17 mouse cellular contexts compared by ENCODE assay signal in genomic region chr10:43588470-43589177, GRCm38 (mm10). TPM values are rescaled to one million over a fixed set of nuclear protein-coding genes. Genes with fewer than 3 reads are reported as not detected.
DNase-seq lines count a peak whose midpoint lies in the region; ATAC-seq and TF ChIP-seq lines count a peak whose summit lies in the region.
"Had no signal": no experiment of that assay in that cellular context is flagged by ENCODE, and none has a peak within 500 bp of the region (broad histone marks: within the 10 kb centered on the region; RNA-seq: fewer than 3 reads in every experiment).

No protein-coding gene starts in this region.

- ATAC-seq in embryonic facial prominence, embryonic 12.5 days (ENCODE audit: insufficient number of reproducible peaks, insufficient read depth, low FRiP score, low TSS enrichment), result no peak
- ATAC-seq in kidney, postnatal 0 days (replicated peaks; ENCODE audit: low FRiP score, low read depth), result no peak; the same call in 1 of the 2 replicates
- peak; percentile 78 for ATAC-seq in megakaryocyte progenitor cell, adult 5-6 weeks (replicated peaks; ENCODE audit: poor library complexity)
- no peak for ATAC-seq in stomach, postnatal 0 days (ENCODE audit: low FRiP score, low TSS enrichment)
- ATAC-seq: forebrain, embryonic 14.5 days; inflammation-experienced regulatory T-cells, adult 6 months; midbrain, embryonic 13.5 days had no signal

- no peaks in the 10 kb centered on the region for H3K9me3 ChIP-seq in embryonic facial prominence, embryonic 12.5 days
- no peaks in the 10 kb centered on the region for H3K9me3 ChIP-seq in kidney, postnatal 0 days (replicated peaks; ENCODE audit: low read length)
- H3K9me3 ChIP-seq in stomach, postnatal 0 days (ENCODE audit: control insufficient read depth, low read length), result no peaks in the 10 kb centered on the region
- H3K9me3 ChIP-seq: midbrain, embryonic 13.5 days had no signal

- TF ChIP-seq CTCF in kidney, adult 2 months (conservative IDR thresholded peaks at IDR 0.05; ENCODE audit: insufficient read depth, insufficient read length, low read depth, low read length), result no peak
- TF ChIP-seq CTCF in kidney, postnatal 0 days (IDR thresholded peaks at IDR 0.05; ENCODE audit: low read depth), result no peak
- no peak for TF ChIP-seq CTCF in stomach, postnatal 0 days (IDR thresholded peaks at IDR 0.05; ENCODE audit: low read depth)

- H3K27me3 ChIP-seq in kidney, adult 2 months (replicated peaks; ENCODE audit: control insufficient read depth, insufficient read depth, low read length), result no peaks in the 10 kb centered on the region
- no peaks in the 10 kb centered on the region for H3K27me3 ChIP-seq in embryonic facial prominence, embryonic 12.5 days
- H3K27me3 ChIP-seq in kidney, postnatal 0 days (ENCODE audit: insufficient read depth, low read length), result no peaks in the 10 kb centered on the region
- H3K27me3 ChIP-seq in stomach, postnatal 0 days (ENCODE audit: control insufficient read depth, insufficient read depth, low read length), result no peaks in the 10 kb centered on the region
- H3K27me3 ChIP-seq: midbrain, embryonic 13.5 days had no signal

- peak; percentile 51 for DNase-seq in kidney, adult 2 months
- no peak for DNase-seq in kidney, postnatal 4 days
- no peak for DNase-seq in kidney, postnatal 0 days (ENCODE audit: low spot score)
- DNase-seq in stomach, postnatal 0 days (ENCODE audit: low spot score), result no peak
- no peak for DNase-seq in right cerebral cortex, adult 2 months (ENCODE audit: low spot score in 2 of 2)
- no peak for DNase-seq in yolk sac, embryonic 10.5 days (ENCODE audit: low spot score)
- DNase-seq: adrenal gland, postnatal 10 days; embryo, embryonic 11 days; gastrocnemius, postnatal 36 days; retina, postnatal 1 day; thymus, postnatal 25 days had no signal

- H3K9ac ChIP-seq in embryonic facial prominence, embryonic 12.5 days, result no peak overlapping the region
- H3K9ac ChIP-seq in kidney, postnatal 0 days (ENCODE audit: low read depth, low read length), result no peak overlapping the region
- no peak overlapping the region for H3K9ac ChIP-seq in stomach, postnatal 0 days (ENCODE audit: low read length)
- H3K9ac ChIP-seq: midbrain, embryonic 13.5 days had no signal

- H3K27ac ChIP-seq in kidney, adult 2 months (ENCODE audit: insufficient read depth, low read depth, low read length), result no peak overlapping the region
- H3K27ac ChIP-seq in embryonic facial prominence, embryonic 12.5 days, result 0 out of 2 replicates have a peak overlapping the region, but pooled peaks have one; percentile 23
- no peak overlapping the region for H3K27ac ChIP-seq in kidney, postnatal 0 days
- no peak overlapping the region for H3K27ac ChIP-seq in stomach, postnatal 0 days (replicated peaks)
- H3K27ac ChIP-seq: left cerebral cortex, adult 2 months; midbrain, embryonic 13.5 days had no signal

- WGBS in kidney, adult 2 months, result 48% methylated on average over 8 of the region's 8 CpGs
- 73% methylated on average over 8 of the region's 8 CpGs for WGBS in embryonic facial prominence, embryonic 12.5 days
- WGBS in kidney, postnatal 0 days, result 61% methylated on average over 8 of the region's 8 CpGs
- WGBS in stomach, postnatal 0 days, result 67% methylated on average over 8 of the region's 8 CpGs

- no peak for TF ChIP-seq POLR2A in kidney, adult 2 months (IDR thresholded peaks at IDR 0.05; ENCODE audit: low read depth, low read length)

- no peaks in the 10 kb centered on the region for H3K36me3 ChIP-seq in kidney, adult 2 months (ENCODE audit: control insufficient read depth, insufficient read depth, low read length)
- H3K36me3 ChIP-seq in embryonic facial prominence, embryonic 12.5 days, result peaks cover 19% of the 10 kb centered on the region
- no peaks in the 10 kb centered on the region for H3K36me3 ChIP-seq in kidney, postnatal 0 days (ENCODE audit: insufficient read depth, low read length)
- no peaks in the 10 kb centered on the region for H3K36me3 ChIP-seq in stomach, postnatal 0 days (ENCODE audit: control insufficient read depth, insufficient read depth, low read length)

- H3K4me2 ChIP-seq in embryonic facial prominence, embryonic 12.5 days (replicated peaks), result no peak overlapping the region
- H3K4me2 ChIP-seq in kidney, postnatal 0 days (ENCODE audit: low read length), result 0 out of 2 replicates have a peak overlapping the region, but pooled peaks have one; percentile 27
- H3K4me2 ChIP-seq in stomach, postnatal 0 days (replicated peaks; ENCODE audit: low read depth), result no peak overlapping the region
- H3K4me2 ChIP-seq: midbrain, embryonic 13.5 days had no signal

- H3K4me1 ChIP-seq in kidney, adult 2 months (ENCODE audit: control insufficient read depth, insufficient read depth, low read length), result peaks cover 3% of the 10 kb centered on the region; the same call in 1 of the 2 replicates
- H3K4me1 ChIP-seq in embryonic facial prominence, embryonic 12.5 days, result peaks cover 8% of the 10 kb centered on the region; the same call in 1 of the 2 replicates
- H3K4me1 ChIP-seq in kidney, postnatal 0 days (replicated peaks; ENCODE audit: insufficient read depth, low read length), result peaks cover 9% of the 10 kb centered on the region; the same call in 1 of the 2 replicates
- no peaks in the 10 kb centered on the region for H3K4me1 ChIP-seq in stomach, postnatal 0 days (replicated peaks; ENCODE audit: control insufficient read depth, insufficient read depth)

- no peak overlapping the region for H3K4me3 ChIP-seq in kidney, adult 2 months (ENCODE audit: insufficient read depth, low read depth, low read length)
- H3K4me3 ChIP-seq in embryonic facial prominence, embryonic 12.5 days, result no peak overlapping the region
- no peak overlapping the region for H3K4me3 ChIP-seq in kidney, postnatal 0 days (replicated peaks; ENCODE audit: low read depth, low read length)
- no peak overlapping the region for H3K4me3 ChIP-seq in stomach, postnatal 0 days (ENCODE audit: low read depth, low read length)
- H3K4me3 ChIP-seq: left cerebral cortex, adult 2 months; midbrain, embryonic 13.5 days had no signal

- no peak for TF ChIP-seq EP300 in stomach, postnatal 0 days (optimal IDR thresholded peaks at IDR 0.05)

RNA-seq across cellular contexts. Expression of gene Cd24a, which starts 10.5 kb away (rescaled TPM):
- polyA plus RNA-seq in kidney, adult 2 months (2012; rRNA removed), result 184 and 186 TPM in 2 replicates
- polyA plus RNA-seq in embryonic facial prominence, embryonic 12.5 days (2016; fragmentation: Nextera tagmentation; extraction: Ambion mirVana), result 376 TPM in 2 replicates
- polyA plus RNA-seq in kidney, postnatal 0 days (2015; fragmentation: Nextera tagmentation; extraction: Ambion mirVana), result 486 and 489 TPM in 2 replicates
- 540 and 612 TPM in 2 replicates for total RNA-seq in megakaryocyte progenitor cell, adult 5-6 weeks (2015)
- 427 and 442 TPM in 2 replicates for total RNA-seq in megakaryocyte progenitor cell, adult 5-6 weeks (2017)
- polyA plus RNA-seq in stomach, postnatal 0 days (2015; fragmentation: Nextera tagmentation; extraction: Ambion mirVana), result 397 and 409 TPM in 2 replicates

RNA-seq across cellular contexts. Expression of gene 1700021F05Rik, which starts 47.8 kb away (rescaled TPM):
- polyA plus RNA-seq in kidney, adult 2 months (2012; rRNA removed), result 13.3 and 19.6 TPM in 2 replicates
- polyA plus RNA-seq in embryonic facial prominence, embryonic 12.5 days (2016; fragmentation: Nextera tagmentation; extraction: Ambion mirVana), result 59.2 and 60.0 TPM in 2 replicates
- polyA plus RNA-seq in kidney, postnatal 0 days (2015; fragmentation: Nextera tagmentation; extraction: Ambion mirVana), result 84.7 and 85.1 TPM in 2 replicates
- total RNA-seq in megakaryocyte progenitor cell, adult 5-6 weeks (2015), result 27.1 and 27.4 TPM in 2 replicates
- total RNA-seq in megakaryocyte progenitor cell, adult 5-6 weeks (2017), result 69.9 and 111 TPM in 2 replicates
- 47.0 and 48.9 TPM in 2 replicates for polyA plus RNA-seq in stomach, postnatal 0 days (2015; fragmentation: Nextera tagmentation; extraction: Ambion mirVana)
